Mouse (Mus musculus): Measurements from ENCODE around the gene Spag4. TPM values are rescaled to one million over a fixed set of nuclear protein-coding genes. Genes with fewer than 3 reads are reported as not detected.
"Not testable (repeated sequence)": the region's sequence is repeated elsewhere in the genome, so short reads cannot be mapped to it uniquely, and the experiment has no call there.

Gene Spag4
- polyA plus RNA-seq, 1 experiment from 2014 or later: 5.0 TPM

DNA sequence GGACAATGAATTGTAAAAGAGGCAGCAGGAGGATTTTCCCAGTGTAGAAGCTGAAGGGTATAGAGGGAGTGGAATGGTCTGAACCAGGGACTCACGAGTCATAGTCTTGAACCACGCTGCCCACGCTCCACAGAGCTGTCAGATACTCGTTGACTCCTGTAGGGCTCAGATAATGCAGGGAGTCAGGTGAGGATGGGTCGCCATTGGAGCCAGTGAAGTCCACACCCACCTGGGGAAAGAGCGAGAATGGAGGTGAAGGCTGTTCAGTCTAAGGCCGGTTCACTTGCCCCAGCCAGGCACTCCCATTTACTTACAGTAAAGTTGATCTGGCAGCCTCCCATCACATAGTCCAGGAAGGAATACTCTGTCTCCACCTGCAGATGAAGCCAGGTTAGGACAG, 12.5 kb downstream of the Spag4 start:
- 87% methylated on average over 7 of the region's 7 CpGs for WGBS
- peaks cover 68% of the 10 kb centered on the region for H3K36me3 ChIP-seq

DNA sequence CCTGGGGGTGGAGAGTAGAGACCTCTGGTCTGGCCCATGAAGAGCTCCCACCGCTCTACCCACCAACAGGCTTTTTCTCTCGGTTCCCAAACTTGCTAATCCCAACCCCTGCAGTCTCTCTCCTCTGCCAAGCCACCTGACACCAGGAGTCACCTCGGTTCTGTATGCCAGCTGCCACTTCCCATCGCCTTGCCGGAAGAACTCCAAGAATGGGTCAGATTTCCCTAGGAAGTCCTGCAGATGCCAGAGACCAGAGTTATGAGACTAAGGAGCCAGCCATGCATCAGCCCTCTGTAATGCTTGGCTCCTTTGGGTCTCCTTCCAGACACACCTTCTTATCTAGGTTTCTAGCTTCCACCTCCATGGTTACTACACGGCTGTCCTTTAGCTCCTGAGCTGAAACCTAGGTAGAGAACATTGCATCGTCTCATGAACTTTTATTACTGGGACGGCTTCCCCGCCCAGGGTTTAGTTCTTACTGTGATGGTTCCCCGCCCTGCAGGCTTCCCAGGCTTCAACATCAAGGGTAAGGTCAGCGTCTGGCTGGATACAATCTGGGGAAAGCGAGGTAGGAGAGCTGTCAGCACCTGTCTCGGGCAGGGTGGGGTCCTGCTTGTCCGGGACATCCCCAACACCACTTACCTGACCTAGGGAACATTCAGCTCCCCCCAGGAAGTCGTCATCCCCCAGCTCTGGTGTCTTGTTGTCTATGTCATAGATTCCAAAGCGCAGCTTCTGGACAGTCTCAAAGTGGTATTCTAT, 13.6 kb downstream of the Spag4 start:
- DNase-seq (ENCODE audit: low spot score): peak; percentile 72
- Histone ChIP-seq H3K27ac (no peak overlapping the region), H3K4me1 (peaks cover 27% of the 10 kb centered on the region), H3K36me3 (peaks cover 57% of the 10 kb centered on the region), H3K27me3 (ENCODE audit: insufficient read depth, poor library complexity, severe bottlenecking) (no peaks in the 10 kb centered on the region), H3K4me3 (no peak overlapping the region), H3K9me3 (no peaks in the 10 kb centered on the region)
- WGBS: 90% methylated on average over 16 of the region's 16 CpGs

More for the DNA sequence above, 12.5 kb downstream of the Spag4 start:
- DNase-seq (ENCODE audit: low spot score): peak; percentile 70
- Histone ChIP-seq H3K9me3 (no peaks in the 10 kb centered on the region), H3K4me3 (no peak overlapping the region), H3K4me1 (peaks cover 19% of the 10 kb centered on the region), H3K27ac (no peak overlapping the region), H3K27me3 (ENCODE audit: insufficient read depth, poor library complexity, severe bottlenecking) (no peaks in the 10 kb centered on the region)

DNA sequence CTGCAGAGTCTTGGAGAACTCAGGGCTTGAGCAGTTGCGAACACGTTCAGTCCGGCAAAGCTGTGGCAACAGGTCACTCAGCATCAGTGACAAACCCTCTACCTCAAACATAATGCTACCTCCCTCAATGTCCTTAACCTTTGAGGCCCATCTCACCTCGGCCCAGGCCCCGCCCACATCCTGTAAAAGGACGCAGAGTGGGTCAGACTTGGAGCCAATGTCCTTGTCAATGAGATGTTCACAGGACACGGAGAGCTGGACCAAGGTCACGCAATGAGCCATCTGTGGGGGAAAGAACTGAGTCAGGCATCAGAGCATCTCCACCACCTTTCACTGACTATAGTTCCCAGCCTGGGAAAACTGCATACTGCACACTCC, 14.2 kb downstream of the Spag4 start:
- Histone ChIP-seq H3K9me3 (no peaks in the 10 kb centered on the region), H3K27ac (no peak overlapping the region), H3K4me1 (peaks cover 27% of the 10 kb centered on the region), H3K36me3 (peaks cover 51% of the 10 kb centered on the region), H3K4me3 (no peak overlapping the region), H3K27me3 (ENCODE audit: insufficient read depth, poor library complexity, severe bottlenecking) (no peaks in the 10 kb centered on the region)
- WGBS: 83% methylated on average over 8 of the region's 8 CpGs
- peak; percentile 54 for DNase-seq (ENCODE audit: low spot score)

DNA sequence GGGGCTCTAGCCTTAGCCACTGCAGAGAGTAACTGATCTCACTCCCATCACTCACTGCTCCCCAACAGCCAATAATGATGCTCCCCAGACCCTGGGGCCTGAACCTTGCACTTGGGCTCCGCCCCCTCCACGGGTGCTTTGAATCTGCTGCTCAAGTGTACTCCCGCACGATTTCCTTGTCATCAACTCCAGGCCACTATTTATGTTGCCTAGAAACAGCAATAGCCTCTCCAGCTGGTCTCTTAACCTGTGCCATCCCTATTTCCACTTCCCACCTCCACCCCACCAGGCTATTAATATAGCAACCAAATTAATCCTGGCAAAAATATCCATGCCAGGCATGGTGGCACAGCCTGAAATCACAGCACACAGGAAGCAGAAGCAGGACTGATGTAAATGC, 14.7 kb downstream of the Spag4 start:
- Histone ChIP-seq H3K27ac (no peak overlapping the region), H3K36me3 (peaks cover 46% of the 10 kb centered on the region), H3K27me3 (ENCODE audit: insufficient read depth, poor library complexity, severe bottlenecking) (no peaks in the 10 kb centered on the region), H3K4me1 (peaks cover 27% of the 10 kb centered on the region), H3K9me3 (no peaks in the 10 kb centered on the region), H3K4me3 (no peak overlapping the region)
- DNase-seq (ENCODE audit: low spot score): peak; percentile 76
- 46% methylated on average over 4 of the region's 4 CpGs for WGBS

DNA sequence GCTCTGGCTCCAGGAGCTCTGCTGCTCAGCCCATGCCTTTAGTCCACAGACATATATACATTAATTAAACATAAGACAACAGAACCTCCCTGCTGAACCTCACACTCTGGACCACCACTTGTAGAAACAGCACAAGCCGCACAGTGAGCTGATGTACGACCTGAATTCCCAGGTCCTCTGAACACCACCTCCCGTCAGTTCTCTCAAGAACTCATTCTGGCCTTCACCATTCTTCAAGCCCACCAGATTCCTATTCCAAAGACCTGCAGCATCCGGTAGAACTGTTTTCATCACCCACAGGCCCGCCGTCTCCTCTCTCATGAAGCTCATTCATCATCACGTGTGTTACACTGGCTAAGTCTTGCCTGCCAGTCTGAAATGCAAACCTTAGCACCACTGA, 15.4 kb downstream of the Spag4 start:
- WGBS: 84% methylated on average over 7 of the region's 7 CpGs
- no peaks in the 10 kb centered on the region for H3K27me3 ChIP-seq (ENCODE audit: insufficient read depth, poor library complexity, severe bottlenecking)
- peaks cover 27% of the 10 kb centered on the region for H3K4me1 ChIP-seq
- peak; percentile 60 for DNase-seq (ENCODE audit: low spot score)
- peaks cover 39% of the 10 kb centered on the region for H3K36me3 ChIP-seq
- H3K27ac ChIP-seq: no peak overlapping the region
- no peak overlapping the region for H3K4me3 ChIP-seq
- H3K9me3 ChIP-seq: no peaks in the 10 kb centered on the region

DNA sequence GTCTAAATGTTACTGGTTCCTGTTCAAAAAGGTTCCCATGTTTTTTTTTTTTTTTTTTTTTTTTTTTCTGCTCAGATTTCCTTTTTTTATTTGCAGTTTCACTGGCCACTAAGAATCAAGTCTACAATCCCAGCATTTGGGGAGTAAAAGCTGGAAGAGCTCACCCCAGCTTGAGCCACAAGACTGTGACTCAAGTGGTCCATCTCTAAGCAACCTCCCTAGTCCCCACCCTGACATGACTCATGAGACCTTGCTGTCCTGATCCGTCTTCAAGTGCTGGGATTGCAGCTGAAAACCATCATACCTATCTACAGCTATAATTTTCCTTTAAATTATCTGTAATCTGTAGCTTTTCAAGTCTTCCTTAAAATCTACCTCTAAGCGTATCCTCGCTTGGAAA, 19.6 kb downstream of the Spag4 start:
- Histone ChIP-seq H3K27ac (no peak overlapping the region), H3K4me1 (peaks cover 26% of the 10 kb centered on the region), H3K4me3 (no peak overlapping the region), H3K27me3 (ENCODE audit: insufficient read depth, poor library complexity, severe bottlenecking) (no peaks in the 10 kb centered on the region), H3K36me3 (peaks cover 5% of the 10 kb centered on the region; the same call in 1 of the 2 replicates), H3K9me3 (no peaks in the 10 kb centered on the region)
- DNase-seq (ENCODE audit: low spot score): no peak
- 84% methylated on average over 3 of the region's 3 CpGs for WGBS

DNA sequence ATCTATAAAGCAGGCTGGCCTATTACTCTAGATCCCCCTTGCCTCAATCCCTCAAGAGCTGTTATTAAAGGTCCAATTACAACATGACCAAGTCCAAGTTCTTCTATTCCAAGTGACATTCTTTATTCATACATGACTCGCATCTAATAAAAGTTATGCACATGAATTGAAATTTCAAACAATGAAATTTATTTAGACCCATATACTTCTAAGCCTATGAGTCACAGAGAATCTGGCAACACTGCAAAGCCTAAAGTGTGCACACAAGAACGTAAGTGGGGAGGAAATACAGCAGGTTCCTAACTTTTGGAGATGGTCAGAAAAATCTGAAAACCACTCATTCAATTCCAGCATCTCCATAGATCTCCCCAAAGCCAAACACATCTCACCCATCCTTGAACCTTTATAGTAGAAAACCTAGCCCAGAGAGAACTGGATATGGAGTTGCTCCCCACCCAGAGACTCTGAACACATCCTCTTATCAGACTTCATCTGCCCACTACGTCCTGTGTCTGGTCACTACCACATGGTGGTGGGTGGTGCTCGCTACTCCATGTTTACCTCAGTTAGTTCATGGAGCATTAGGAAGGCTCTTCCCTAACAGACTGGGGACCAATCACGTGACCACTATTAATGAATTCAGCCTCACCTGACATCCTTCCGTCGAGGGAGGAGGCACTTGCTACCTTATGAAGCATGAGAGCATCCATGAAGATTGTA, 22.6 kb downstream of the Spag4 start:
- H3K9me3 ChIP-seq: no peaks in the 10 kb centered on the region
- WGBS: 81% methylated on average over 7 of the region's 7 CpGs
- no peak for DNase-seq (ENCODE audit: low spot score)
- peaks cover 14% of the 10 kb centered on the region for H3K4me1 ChIP-seq
- H3K27me3 ChIP-seq (ENCODE audit: insufficient read depth, poor library complexity, severe bottlenecking): no peaks in the 10 kb centered on the region
- H3K4me3 ChIP-seq: no peak overlapping the region
- H3K27ac ChIP-seq: no peak overlapping the region
- H3K36me3 ChIP-seq: peaks cover 15% of the 10 kb centered on the region; the same call in 1 of the 2 replicates

DNA sequence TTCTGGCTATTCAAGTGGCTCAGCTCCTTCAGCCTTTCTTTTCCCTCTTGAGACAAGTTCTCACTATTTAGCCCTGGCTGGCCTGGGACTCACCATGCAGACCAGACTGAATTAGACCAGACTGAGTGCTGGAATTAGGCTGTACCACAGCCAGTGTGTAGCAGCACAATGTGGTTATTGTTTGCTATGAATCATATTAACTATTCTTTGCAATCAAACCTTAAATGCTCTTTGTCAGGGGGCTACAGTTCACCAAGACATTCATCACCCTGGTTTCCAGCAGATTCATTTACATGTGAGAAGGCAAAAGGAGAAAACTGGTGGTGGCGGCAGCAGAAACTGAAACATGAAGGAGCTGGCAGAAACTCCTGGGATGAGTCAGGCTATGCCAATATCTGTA, 24.8 kb downstream of the Spag4 start:
- Histone ChIP-seq H3K36me3 (peaks cover 15% of the 10 kb centered on the region; the same call in 1 of the 2 replicates), H3K4me3 (no peak overlapping the region), H3K9me3 (no peaks in the 10 kb centered on the region), H3K27me3 (ENCODE audit: insufficient read depth, poor library complexity, severe bottlenecking) (no peaks in the 10 kb centered on the region), H3K27ac (no peak overlapping the region), H3K4me1 (peaks cover 6% of the 10 kb centered on the region)
- 89% methylated on average over 1 of the region's 1 CpGs for WGBS
- no peak for DNase-seq (ENCODE audit: low spot score)

DNA sequence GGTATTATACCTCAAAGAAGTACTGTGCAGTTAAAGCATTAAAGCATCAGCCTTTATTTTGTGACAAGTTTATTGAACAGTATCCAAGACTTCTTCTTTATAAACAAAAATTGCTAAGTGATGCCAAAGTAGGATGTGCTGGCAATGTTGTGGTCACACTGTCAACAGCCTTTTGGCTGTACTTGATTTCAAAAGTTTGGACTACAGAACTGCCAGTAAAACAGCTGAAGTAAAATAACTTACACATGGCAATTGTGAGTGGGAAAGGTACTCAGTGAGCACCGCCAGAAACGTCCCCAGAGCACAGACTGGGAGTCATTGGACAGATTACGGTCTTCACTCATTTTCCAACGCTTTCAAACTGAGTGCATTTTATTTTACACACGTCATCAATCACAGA, 27.0 kb downstream of the Spag4 start:
- Histone ChIP-seq H3K4me3 (no peak overlapping the region), H3K9me3 (no peaks in the 10 kb centered on the region), H3K4me1 (peaks cover 2% of the 10 kb centered on the region), H3K36me3 (peaks cover 35% of the 10 kb centered on the region), H3K27me3 (ENCODE audit: insufficient read depth, poor library complexity, severe bottlenecking) (no peaks in the 10 kb centered on the region), H3K27ac (no peak overlapping the region)
- no peak for DNase-seq (ENCODE audit: low spot score)
- 88% methylated on average over 5 of the region's 5 CpGs for WGBS

DNA sequence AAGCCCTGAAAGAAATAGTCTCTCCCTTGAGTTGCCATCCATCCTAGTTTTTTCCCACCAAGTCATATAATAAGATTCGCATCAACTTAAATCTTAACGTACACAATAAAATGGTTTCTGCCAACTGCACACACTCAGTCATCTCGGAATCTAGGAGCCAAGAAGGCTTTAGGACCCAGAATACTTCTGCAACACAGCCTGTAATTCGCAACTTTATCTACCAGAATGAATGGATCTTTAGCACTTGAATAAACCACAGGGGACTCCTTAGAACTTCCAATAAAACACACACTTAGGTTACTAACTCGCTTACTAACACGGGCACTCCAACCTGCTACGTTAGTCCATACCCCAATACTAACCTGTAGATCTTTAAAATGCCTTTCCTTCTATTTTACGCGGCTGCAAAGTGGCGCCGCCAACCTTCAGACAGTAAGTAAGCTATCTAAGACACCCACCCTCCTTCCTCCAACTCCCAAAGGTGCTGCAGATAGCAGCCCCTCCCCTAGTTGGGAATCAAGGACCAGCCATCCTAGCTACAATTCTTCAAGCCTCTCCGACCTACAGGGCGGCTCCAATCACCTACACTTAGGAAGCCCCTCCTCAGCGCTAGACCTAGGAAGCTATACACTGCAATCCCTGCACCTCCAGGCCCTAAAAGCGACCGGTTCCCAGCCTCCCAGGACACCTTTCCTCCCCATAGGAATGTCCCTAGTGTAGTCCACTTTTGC, 45.8 kb downstream of the Spag4 start:
- peak overlapping the region; percentile 97 for H3K4me3 ChIP-seq
- H3K4me1 ChIP-seq: peaks cover 8% of the 10 kb centered on the region
- no peaks in the 10 kb centered on the region for H3K27me3 ChIP-seq (ENCODE audit: insufficient read depth, poor library complexity, severe bottlenecking)
- DNase-seq (ENCODE audit: low spot score): peak; percentile 79
- H3K9me3 ChIP-seq: no peaks in the 10 kb centered on the region
- peak overlapping the region; percentile 99 for H3K27ac ChIP-seq
- peaks cover 4% of the 10 kb centered on the region for H3K36me3 ChIP-seq
- 1% methylated on average over 16 of the region's 16 CpGs for WGBS

DNA sequence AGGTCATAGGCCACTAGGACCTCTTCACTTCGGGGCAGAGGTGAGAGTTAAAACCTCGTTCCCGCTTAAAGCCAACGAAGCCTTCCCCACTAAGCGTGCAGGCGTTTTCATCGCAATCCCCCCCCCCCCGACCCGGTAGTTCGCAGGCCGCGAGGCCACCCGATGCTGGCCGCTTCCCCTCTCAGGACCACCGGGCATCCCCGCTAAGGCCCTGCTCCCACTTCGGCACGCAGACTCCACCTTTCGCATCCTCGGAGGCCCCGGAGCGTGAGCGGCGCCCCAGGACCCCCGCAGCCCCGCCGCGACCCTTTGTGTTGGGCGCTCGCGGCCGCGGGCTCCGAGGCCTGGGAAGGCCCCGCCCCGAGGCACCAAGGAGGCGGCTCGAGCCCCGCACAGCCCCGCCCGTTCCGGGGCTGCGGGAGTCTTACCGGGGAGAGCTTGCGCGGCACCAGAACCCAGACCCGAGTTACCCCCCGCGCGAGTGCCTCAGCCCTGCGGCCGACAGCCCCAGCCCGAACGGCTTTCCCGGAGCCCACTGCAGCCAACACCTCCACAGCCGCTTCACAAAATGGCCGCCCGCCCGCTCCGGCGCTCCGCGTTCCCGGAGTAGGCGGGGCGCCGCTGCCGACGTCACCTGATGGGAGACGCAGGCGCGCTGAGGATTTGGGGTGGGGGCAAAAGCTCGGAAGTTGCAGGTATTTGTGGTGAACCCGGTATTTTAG, 46.5 kb downstream of the Spag4 start, which contains the start of the genes Cpne1 and Rbm12:
TSS of gene Cpne1 (minus strand) at position 608 of the 722 bp plus-strand sequence.
TSS of gene Rbm12 (minus strand) at position 621 of the 722 bp plus-strand sequence.
- H3K36me3 ChIP-seq: no peaks in the 10 kb centered on the region
- under 1% methylated on average over 74 of the region's 74 CpGs for WGBS
- H3K27ac ChIP-seq: peak within 1 kb of the TSS; percentile 99
- no peaks in the 10 kb centered on the region for H3K27me3 ChIP-seq (ENCODE audit: insufficient read depth, poor library complexity, severe bottlenecking)
- H3K9me3 ChIP-seq: no peaks in the 10 kb centered on the region
- peak within 1 kb of the TSS; percentile 97 for H3K4me3 ChIP-seq
- DNase-seq (ENCODE audit: low spot score): peak; percentile 96
- H3K4me1 ChIP-seq: peaks cover 8% of the 10 kb centered on the region

DNA sequence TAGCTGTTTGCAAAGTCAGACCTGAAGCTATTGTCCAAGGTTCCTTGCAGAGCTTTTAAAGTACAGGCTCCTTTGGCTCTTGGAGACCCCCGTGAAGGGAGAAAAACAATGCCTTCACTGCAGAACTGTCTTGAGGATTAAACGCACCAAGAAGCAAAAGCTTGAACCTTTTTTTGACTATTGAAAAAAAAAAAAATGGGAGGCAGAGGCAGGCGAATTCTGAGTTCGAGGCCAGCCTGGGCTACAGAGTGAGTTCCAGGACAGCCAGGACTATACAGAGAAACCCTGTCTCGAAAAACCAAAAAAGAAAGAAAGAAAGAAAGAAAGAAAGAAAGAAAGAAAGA, 47.1 kb downstream of the Spag4 start:
- not testable (repeated sequence) for H3K27me3 ChIP-seq (ENCODE audit: insufficient read depth, poor library complexity, severe bottlenecking); H3K4me1 ChIP-seq; H3K36me3 ChIP-seq; H3K9me3 ChIP-seq; DNase-seq (ENCODE audit: low spot score)
- peak overlapping the region; percentile 97 for H3K4me3 ChIP-seq
- peak overlapping the region; percentile 99 for H3K27ac ChIP-seq
- 24% methylated on average over 5 of the region's 5 CpGs for WGBS

Data from heart, embryonic 10.5 days (tissue).